Mouse (Mus musculus): ENCODE measurements around the gene Zdhhc22.

The Zdhhc22 gene

GRCm38 (mm10) chr12:86989890-86990754 is at the start of gene Zdhhc22:
Zdhhc22 (minus strand) TSS chr12:86990430.
- DNase-seq: peak; percentile 16 to 53

GRCm38 (mm10) chr12:87036631-87037030 is 46.4 kb upstream of the Zdhhc22 start:
- no peak for DNase-seq

GRCm38 (mm10) chr12:87031163-87031763 is 41.0 kb upstream of the Zdhhc22 start:
- peak in 1 of 2 experiments; percentile 41 for DNase-seq

- no peak for DNase-seq
Measured at GRCm38 (mm10) chr12:87029251-87029976, 39.2 kb upstream of the Zdhhc22 start.

GRCm38 (mm10) chr12:87028068-87028467 is 37.8 kb upstream of the Zdhhc22 start:
- no peak for DNase-seq

- no peak for DNase-seq
Measured at GRCm38 (mm10) chr12:87027391-87027790, 37.2 kb upstream of the Zdhhc22 start.

GRCm38 (mm10) chr12:87026871-87027240 is 36.6 kb upstream of the Zdhhc22 start:
- DNase-seq: no peak

- no peak for DNase-seq
Measured at GRCm38 (mm10) chr12:87026109-87026870, 36.1 kb upstream of the Zdhhc22 start.

GRCm38 (mm10) chr12:87023456-87023855 is 33.2 kb upstream of the Zdhhc22 start:
- no peak for DNase-seq

GRCm38 (mm10) chr12:87022006-87022405 is 31.8 kb upstream of the Zdhhc22 start:
- no peak for DNase-seq

- DNase-seq: no peak
Measured at GRCm38 (mm10) chr12:87021040-87021439, 30.8 kb upstream of the Zdhhc22 start, which contains the start of gene Tmem63c. Tmem63c (plus strand) TSS chr12:87021340.

GRCm38 (mm10) chr12:87018756-87019155 is 28.5 kb upstream of the Zdhhc22 start:
- DNase-seq: no peak

GRCm38 (mm10) chr12:87017041-87017440 is 26.8 kb upstream of the Zdhhc22 start:
- DNase-seq: peak in 1 of 2 experiments; percentile 53

GRCm38 (mm10) chr12:87004596-87004995 is 14.4 kb upstream of the Zdhhc22 start:
- no peak for DNase-seq

- no peak for DNase-seq
Measured at GRCm38 (mm10) chr12:87003606-87004005, 13.4 kb upstream of the Zdhhc22 start.

GRCm38 (mm10) chr12:87002815-87003214 is 12.6 kb upstream of the Zdhhc22 start:
- DNase-seq: no peak

- DNase-seq: no peak
Measured at GRCm38 (mm10) chr12:87002209-87002608, 12.0 kb upstream of the Zdhhc22 start.

- no peak for DNase-seq
Measured at GRCm38 (mm10) chr12:87000840-87001176, 10.6 kb upstream of the Zdhhc22 start.

- no peak for DNase-seq
Measured at GRCm38 (mm10) chr12:87000151-87000839, 10.1 kb upstream of the Zdhhc22 start.

GRCm38 (mm10) chr12:86999283-86999820 is 9.1 kb upstream of the Zdhhc22 start:
- DNase-seq: no peak

- no peak for DNase-seq
Measured at GRCm38 (mm10) chr12:86998699-86999098, 8.5 kb upstream of the Zdhhc22 start.

GRCm38 (mm10) chr12:86995931-86996330 is 5.7 kb upstream of the Zdhhc22 start:
- peak in 1 of 2 experiments; percentile 11 for DNase-seq

Measured in kidney, postnatal 25 days (tissue).